Comparison of ENCODE assay signal across 9 mouse cellular contexts in genomic region chr2:24520576-24521272, GRCm38 (mm10). TPM values are rescaled to one million over a fixed set of nuclear protein-coding genes. Genes with fewer than 3 reads are reported as not detected.
DNase-seq lines count a peak whose midpoint lies in the region; ATAC-seq and TF ChIP-seq lines count a peak whose summit lies in the region.
"Had no signal": no experiment of that assay in that cellular context is flagged by ENCODE, and none has a peak within 500 bp of the region (broad histone marks: within the 10 kb centered on the region; RNA-seq: fewer than 3 reads in every experiment).

No protein-coding gene starts in this region.

- ATAC-seq in embryonic facial prominence, embryonic 12.5 days (ENCODE audit: insufficient number of reproducible peaks, insufficient read depth, low FRiP score, low TSS enrichment) = no peak
- 0 out of 2 replicates have a peak, but pooled peaks have one; percentile 31 for ATAC-seq in intestine, embryonic 16.5 days

- peak; percentile 31 for DNase-seq in mesoderm, embryonic 11.5 days (ENCODE audit: low read depth, low spot score)
- DNase-seq in c-Kit-positive CD71-positive TER-119-positive erythroid progenitor cells, embryonic 14.5 days (ENCODE audit: low spot score) = no peak
- no peak for DNase-seq in layer of hippocampus, adult 18-20 months (ENCODE audit: low spot score in 2 of 2)
- DNase-seq in lung, adult 2 months = no peak
- no peak for DNase-seq in layer of hippocampus, postnatal 10 days (ENCODE audit: low spot score in 2 of 2)
- DNase-seq: lung, postnatal 36 days had no signal

- peak overlapping the region; percentile 24; the same call in 1 of the 2 replicates for H3K4me3 ChIP-seq in cortical plate, adult 2 months (ENCODE audit: insufficient read depth, low read length)
- peak overlapping the region; percentile 41 for H3K4me3 ChIP-seq in embryonic facial prominence, embryonic 12.5 days
- peak overlapping the region; percentile 57 for H3K4me3 ChIP-seq in intestine, embryonic 16.5 days (ENCODE audit: low read length)
- no peak overlapping the region for H3K4me3 ChIP-seq in lung, adult 2 months (replicated peaks; ENCODE audit: extremely low read depth, low read depth, low read length)

- TF ChIP-seq POLR2A in cortical plate, adult 2 months (IDR thresholded peaks at IDR 0.05; ENCODE audit: extremely low read depth, insufficient read depth, low read length) = no peak
- no peak for TF ChIP-seq POLR2A in lung, adult 2 months (IDR thresholded peaks at IDR 0.05; ENCODE audit: borderline replicate concordance, extremely low read depth, low read depth, low read length)

- H3K27ac ChIP-seq in cortical plate, adult 2 months (ENCODE audit: insufficient read depth, low read length) = no peak overlapping the region
- H3K27ac ChIP-seq in embryonic facial prominence, embryonic 12.5 days = no peak overlapping the region
- no peak overlapping the region; the same call in 1 of the 2 replicates for H3K27ac ChIP-seq in intestine, embryonic 16.5 days (ENCODE audit: low read length)

- peak overlapping the region; percentile 40 for H3K9ac ChIP-seq in embryonic facial prominence, embryonic 12.5 days
- peak overlapping the region; percentile 25; the same call in 1 of the 2 replicates for H3K9ac ChIP-seq in intestine, embryonic 16.5 days (ENCODE audit: low read depth, low read length)

- TF ChIP-seq CTCF in cortical plate, adult 2 months (IDR thresholded peaks at IDR 0.05; ENCODE audit: extremely low read depth, insufficient read depth, low read length) = no peak
- TF ChIP-seq CTCF in lung, adult 2 months (IDR thresholded peaks at IDR 0.05; ENCODE audit: insufficient read depth, low read length) = no peak

- H3K4me2 ChIP-seq in embryonic facial prominence, embryonic 12.5 days (replicated peaks) = peak overlapping the region; percentile 68
- H3K4me2 ChIP-seq in intestine, embryonic 16.5 days (ENCODE audit: low read depth, low read length) = peak overlapping the region; percentile 92

- H3K4me1 ChIP-seq in cortical plate, adult 2 months (ENCODE audit: control insufficient read depth, insufficient read depth, low read length) = no peaks in the 10 kb centered on the region
- H3K4me1 ChIP-seq in embryonic facial prominence, embryonic 12.5 days = peaks cover 5% of the 10 kb centered on the region
- H3K4me1 ChIP-seq in intestine, embryonic 16.5 days (ENCODE audit: control insufficient read depth, insufficient read depth, low read length) = peaks cover 19% of the 10 kb centered on the region
- peaks cover 2% of the 10 kb centered on the region for H3K4me1 ChIP-seq in lung, adult 2 months (ENCODE audit: control insufficient read depth, insufficient read depth, low read length)

- H3K27me3 ChIP-seq in embryonic facial prominence, embryonic 12.5 days = 0 out of 2 replicates have a peak, but pooled peaks cover 5% of the 10 kb centered on the region
- no peaks in the 10 kb centered on the region for H3K27me3 ChIP-seq in intestine, embryonic 16.5 days (replicated peaks; ENCODE audit: control insufficient read depth, insufficient read depth, low read length)

- H3K9me3 ChIP-seq in embryonic facial prominence, embryonic 12.5 days = no peaks in the 10 kb centered on the region
- H3K9me3 ChIP-seq in intestine, embryonic 16.5 days (ENCODE audit: control insufficient read depth, low read length) = no peaks in the 10 kb centered on the region

- H3K36me3 ChIP-seq in embryonic facial prominence, embryonic 12.5 days = no peaks in the 10 kb centered on the region
- H3K36me3 ChIP-seq in intestine, embryonic 16.5 days (ENCODE audit: control insufficient read depth, insufficient read depth, low read length) = no peaks in the 10 kb centered on the region

- WGBS in embryonic facial prominence, embryonic 12.5 days = 35% methylated on average over 9 of the region's 9 CpGs
- WGBS in intestine, embryonic 16.5 days = 27% methylated on average over 9 of the region's 9 CpGs
- 48% methylated on average over 9 of the region's 9 CpGs for WGBS in lung, adult 2 months

RNA-seq across cellular contexts. Expression of gene Pax8, which starts 45.3 kb away (rescaled TPM):
- polyA plus RNA-seq in cortical plate, adult 2 months (2012; rRNA removed) = not detected in 2 replicates
- polyA plus RNA-seq in embryonic facial prominence, embryonic 12.5 days (2016; fragmentation: Nextera tagmentation; extraction: Ambion mirVana) = 0.27 and 0.29 TPM in 2 replicates
- polyA plus RNA-seq in intestine, embryonic 16.5 days (2015; fragmentation: Nextera tagmentation; extraction: Ambion mirVana) = 0.92 and 0.99 TPM in 2 replicates
- not detected for total RNA-seq in layer of hippocampus, adult 18-20 months (2021)
- polyA plus RNA-seq in lung, adult 2 months (2012; rRNA removed) = not detected in 2 replicates
- total RNA-seq in layer of hippocampus, postnatal 10 days (2021) = not detected
